Mouse (Mus musculus): Measurements from ENCODE around the gene Shox2.
A peak's percentile ranks its signal among the peaks of the same experiment; 100 is the strongest.

The Shox2 gene

DNA sequence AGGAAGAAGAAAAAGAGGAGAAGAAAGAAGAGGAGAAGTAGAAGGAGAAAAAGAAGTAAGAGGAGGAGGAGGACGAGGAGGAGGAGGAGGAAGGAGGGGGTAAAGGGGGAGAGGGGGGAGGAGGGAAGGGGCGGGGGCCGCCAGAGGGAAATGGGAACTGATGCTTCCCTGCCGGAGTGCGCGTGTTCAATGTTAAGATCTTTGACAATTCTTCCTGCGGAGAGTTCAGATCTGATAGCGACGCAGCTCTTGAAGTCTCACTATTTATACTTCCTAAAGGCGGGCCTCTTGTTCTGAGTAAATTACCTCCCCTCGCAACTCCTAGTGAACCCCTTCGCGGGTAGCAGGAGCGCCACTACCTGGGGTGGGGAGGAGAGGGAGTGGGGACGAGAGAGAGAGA, at the start of gene Shox2:
TSS of gene Shox2 (minus strand) at position 66 of the 400 bp plus-strand sequence.
- DNase-seq (ENCODE audit: low spot score) = no peak

DNA sequence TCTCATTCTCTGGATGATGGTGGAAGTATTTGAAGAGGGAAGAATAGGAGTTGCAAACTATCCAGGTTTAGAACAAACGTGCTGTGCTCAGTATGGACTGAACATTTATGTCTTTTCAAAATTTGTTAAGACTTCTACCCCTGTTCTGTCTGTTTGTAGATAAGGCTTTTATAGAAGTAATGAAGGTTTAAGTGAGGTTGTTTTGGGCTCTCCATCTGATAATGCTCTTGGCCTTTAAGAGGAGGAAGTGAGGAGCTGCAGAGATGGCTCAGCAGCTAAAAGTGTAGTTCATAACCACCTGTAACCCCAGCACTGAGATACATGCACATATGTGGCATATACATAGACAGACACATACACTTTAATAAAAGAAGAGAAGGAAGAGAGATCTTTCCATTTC, 15.2 kb upstream of the Shox2 start:
- no peak for DNase-seq (ENCODE audit: low spot score)

DNA sequence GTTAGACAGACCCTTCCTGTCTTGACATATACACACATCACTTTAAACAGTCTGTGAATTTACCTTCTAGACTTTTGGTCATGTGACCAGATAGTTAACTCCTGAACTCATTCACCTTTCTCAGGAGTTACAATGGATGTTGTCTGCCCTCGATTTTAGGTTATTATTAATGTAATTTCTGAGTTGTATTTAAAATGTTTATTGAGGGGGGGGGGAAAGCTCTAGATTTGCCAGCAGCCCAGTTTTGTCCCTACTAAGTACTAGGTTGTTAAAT, 4.7 kb upstream of the Shox2 start:
- DNase-seq (ENCODE audit: low spot score) = no peak

DNA sequence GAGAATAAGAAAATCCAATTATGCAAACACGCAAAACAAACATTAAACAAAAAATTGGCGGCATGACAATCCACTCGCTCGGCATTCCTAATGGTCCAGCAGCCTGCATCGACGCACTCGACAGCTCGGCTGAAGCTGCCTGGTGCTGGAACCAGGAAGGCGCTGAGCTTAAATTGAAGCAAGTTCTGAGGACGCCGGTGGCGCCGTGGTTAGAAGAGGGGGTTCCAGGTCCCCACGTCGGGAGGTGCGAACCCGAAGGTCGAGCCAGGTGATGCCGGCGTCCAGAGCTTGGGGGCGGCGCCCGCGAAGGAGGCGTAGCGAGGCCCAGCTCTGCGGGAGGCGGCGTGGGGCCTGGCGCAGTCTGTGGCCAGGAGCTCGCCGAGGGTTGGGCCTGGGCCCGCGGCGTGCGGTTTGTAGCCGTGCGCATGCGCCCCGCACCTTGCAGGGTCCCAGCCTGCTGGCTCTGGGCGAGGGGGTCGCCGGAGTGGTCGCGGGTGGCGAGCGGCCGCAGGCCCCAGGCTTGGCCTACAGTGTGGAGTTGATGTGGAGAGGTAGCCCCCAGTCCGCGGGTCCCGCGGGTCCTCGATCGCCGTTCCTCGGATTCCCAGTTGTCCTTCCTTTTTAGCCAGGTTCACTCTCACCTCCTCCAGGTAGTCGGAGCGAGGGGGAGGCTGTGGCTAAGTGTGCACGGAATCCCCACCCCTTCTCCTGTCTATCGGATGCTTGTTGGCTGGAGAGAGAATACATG, 4.1 kb upstream of the Shox2 start:
- peak; percentile 88 for DNase-seq (ENCODE audit: low spot score)

DNA sequence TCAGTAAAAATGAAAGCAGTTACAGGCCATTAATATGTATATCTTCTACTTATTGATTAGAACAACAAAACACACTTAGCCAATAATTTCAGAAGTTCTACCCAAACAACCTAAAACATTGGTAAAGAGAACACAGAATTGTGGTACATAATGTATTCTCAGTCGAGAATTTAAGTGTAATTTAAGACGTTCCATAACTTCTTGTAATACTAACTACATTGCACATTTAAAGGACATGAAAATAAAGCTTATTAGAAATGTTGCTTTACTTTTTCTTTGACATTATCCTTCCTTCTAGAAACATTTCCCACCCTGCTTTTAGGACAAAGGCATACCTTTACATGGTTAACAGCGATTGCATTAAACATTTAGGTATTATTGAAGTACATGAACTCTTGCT, 1.9 kb upstream of the Shox2 start:
- DNase-seq (ENCODE audit: low spot score) = no peak

DNA sequence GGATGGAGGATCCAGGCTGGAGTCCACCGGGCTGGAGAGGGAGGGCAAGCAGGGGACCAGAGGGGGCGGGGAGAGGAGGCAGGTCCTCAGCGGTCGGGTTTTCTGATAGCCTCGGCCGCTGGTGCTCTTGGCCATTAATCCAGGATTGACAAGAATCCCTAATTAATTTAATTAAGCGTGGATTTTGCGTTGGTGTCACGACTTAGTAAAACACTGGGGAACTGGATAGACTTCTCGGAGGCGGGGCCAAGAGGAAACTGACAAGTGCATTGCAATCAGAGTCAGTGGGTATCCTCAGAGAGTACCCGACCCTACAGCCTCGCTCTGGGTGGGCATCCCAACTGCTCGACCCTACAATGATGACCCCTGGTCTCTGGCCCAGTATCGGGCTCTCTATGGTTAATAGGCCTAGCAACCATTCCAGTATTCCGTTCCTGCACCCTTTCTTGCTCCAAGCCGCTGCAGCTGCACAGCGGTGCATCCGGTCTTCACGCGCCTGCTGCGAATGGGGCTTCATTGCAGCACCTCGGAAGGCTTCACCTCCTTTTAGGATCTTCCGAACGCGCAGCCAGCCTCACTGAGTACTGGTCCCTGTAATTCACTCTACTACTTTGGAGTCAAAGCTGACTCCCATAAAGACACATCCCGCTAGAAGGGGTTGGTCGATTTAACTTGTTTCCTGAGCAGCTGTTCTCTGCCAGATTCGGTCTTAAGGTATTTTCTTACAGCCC, 775 bp upstream of the Shox2 start:
- no peak for DNase-seq (ENCODE audit: low spot score)

DNA sequence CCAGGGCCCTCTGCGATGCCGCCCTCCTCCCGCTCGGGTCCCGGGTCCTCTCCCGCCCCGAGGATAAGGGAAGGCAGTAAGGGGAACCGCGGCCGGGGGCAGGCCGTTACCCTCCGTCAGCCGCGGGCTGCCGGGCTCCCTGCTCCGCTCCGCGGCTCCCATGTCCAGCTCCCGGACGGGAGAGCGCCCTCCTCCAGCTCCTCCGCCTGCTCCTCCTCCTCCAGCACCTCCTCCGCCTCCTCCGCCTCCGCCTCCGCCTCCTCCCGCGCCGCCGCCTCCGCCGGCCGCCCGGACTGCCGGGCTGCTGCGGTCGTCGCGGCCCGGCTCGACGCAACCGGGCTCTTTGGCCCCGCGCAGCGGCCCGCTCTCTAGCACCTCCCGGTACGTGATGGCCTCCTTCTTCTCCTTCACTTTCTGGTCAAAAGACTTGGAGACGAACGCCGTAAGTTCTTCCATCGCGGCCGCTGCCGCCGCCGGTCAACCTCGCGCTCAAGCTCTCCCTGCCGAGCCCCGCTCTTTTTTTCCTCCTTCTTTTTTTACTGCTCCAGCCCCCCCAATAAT, 390 bp downstream of the Shox2 start, which contains the start of gene Rsrc1:
TSS of gene Rsrc1 (plus strand) at position 290 of the 561 bp plus-strand sequence.
- peak; percentile 59 for DNase-seq (ENCODE audit: low spot score)

DNA sequence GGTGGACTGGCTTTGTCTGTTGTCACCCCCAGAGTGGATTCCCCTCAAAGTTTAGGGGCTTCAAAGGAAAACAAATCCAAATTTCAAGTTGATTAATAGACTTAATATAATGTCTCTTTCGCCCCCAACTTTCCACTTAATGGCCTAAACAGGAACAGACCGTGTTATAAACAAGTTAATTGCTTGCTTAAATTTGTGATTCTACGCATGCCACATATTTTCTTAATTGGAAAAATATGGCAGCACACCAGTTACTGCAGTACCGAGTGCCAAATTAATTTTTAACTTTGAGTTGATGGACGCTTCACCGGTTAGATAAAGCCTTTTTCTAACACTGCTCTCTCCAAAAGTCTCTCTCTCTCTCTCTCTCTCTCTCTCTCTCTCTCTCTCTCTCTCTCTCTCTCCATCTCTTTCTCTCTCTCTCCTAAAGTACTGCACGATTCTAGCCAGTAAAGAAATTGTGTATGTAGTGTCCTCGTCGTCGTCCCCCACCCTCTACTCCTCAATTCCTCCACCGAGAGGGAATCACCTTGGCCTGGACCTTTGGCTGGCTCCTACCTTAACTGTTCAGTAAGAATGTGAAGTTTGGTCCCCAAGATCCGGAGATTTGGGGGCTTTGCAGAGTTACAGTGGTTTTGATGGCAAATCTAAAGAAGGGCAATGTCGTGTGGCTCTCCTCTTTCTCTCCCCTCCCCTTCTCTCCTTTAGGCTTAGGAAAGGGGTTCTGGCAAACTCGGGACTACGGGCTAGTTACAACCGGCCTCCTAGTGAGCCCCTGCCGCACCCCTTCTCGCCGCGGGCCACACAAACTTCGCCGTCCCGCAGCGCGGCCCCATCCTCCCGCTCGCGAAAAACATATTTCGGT, 1.2 kb downstream of the Shox2 start:
- no peak for DNase-seq (ENCODE audit: low spot score)

DNA sequence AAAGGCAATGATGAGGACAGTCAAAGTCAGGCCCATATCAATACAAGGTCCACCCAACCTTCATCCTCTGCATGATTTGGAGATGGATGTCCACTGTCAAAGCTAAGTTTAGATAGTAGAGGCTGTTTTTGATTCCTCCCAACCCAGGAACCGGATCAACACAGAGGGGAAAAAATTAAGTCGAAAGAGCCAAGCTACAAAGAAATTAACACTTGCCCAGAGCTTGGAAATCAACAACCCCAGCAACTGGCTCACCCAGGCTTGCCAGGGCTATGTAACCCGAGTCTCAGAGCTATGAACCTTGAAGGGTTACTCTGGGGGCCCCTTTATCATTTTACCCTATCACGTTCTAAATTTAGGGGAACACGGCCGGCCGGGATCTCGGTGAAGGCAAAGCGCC, 2.1 kb downstream of the Shox2 start:
- no peak for DNase-seq (ENCODE audit: low spot score)

DNA sequence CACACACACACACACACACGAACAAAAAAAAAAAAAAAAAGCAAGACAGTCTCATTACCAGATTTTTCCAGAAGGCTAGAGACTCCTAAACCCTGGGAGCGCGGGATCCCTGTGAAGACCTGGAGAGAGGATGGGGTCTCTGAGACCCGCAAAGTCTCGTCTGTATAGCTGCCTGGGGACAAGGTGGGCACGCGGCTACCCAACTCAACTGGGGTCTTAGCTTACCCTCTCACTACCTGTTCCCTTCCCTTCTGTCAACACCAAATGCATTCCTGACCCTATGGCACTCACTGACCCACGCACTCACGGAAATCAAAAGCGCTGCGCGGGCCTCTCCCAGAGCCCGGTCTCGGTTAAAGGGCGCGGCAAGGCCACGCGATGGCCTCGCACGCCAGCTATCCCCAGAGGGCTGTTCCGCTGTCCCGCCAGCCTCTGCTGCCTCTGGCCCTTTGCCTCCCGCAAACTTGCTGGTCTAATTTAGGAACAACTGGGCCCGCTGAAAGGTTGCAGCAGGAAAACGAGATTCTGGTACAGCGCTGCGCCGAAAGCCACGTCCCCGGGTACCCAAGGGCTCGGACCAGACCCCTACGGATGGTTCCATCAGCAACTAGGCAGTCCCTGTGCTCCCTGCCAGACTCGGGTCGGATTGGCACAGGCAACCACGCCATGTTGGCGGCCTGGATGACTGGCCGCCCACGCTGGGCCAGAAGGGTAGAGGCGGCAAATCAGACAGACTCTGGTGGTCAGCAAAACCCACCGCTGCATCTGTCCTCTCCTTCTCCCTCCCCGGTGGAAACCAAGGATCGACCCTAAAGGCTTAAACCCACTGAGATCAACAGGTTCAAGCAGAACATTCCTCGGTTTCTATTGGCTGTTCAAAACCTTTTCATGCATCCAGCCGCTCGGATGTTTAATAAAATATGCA, 2.9 kb downstream of the Shox2 start:
- DNase-seq (ENCODE audit: low spot score) = no peak

DNA sequence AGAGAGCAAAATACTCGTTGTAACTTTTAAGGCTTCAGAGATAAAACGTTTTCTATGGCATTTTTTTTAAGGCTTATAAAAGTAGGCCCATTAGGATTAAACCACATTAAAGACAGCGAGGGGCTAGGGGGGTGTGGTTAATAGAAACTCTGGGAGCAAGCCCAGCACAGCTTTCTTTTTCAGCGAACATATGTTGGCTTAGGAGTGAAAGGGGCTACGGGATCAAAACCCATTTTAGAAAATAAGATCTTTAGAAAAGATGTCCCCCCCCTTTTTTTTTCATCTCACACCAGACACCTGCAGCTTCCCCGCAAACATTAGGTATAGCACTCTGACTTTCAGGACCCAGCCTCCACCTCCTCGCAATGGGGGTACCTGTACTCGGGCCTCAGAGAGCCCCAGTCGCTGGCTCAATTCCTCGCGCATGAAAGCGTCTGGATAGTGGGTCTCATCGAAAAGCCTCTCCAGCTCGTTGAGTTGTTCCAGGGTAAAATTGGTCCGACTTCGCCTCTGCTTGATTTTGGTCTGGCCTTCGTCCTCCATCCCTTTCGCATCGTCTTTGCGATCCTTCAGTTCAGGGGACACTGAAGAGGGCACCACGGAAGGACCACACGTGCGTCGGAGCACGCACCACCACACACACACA, 3.6 kb downstream of the Shox2 start:
- DNase-seq (ENCODE audit: low spot score) = no peak

DNA sequence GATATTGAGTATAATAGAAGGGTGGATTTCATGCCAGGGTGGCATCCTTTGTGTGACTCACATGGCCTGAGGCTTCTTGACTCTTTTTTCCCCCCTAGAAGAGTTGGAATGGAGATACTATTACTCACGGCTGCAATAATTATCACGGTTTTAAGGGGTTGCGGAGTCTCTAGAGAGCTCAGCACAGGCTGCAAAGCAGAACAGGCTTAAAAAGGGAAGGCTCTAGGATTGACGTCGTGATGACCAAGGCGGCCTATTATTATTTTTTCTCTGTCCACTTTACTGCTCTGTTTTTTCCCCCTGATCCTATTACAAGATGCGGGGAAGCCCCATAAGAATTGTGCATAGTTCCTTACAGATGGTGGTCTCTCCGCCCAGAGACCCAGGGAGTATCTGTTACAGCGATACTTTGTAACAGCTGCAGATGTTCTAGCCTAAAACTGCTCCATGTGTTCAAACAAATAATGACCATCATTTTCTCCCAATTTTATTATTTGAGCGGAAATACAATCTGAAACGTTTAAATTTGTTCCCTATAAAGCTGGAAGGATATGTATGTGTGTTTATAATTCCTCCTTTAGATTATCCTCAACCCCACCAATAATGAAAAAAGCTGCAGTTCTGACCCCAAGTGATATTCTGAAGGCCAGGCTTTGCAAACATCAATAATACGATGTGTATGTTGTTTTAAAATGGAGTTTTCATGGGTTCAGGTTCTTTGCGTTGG, 4.5 kb downstream of the Shox2 start:
- no peak for DNase-seq (ENCODE audit: low spot score)

DNA sequence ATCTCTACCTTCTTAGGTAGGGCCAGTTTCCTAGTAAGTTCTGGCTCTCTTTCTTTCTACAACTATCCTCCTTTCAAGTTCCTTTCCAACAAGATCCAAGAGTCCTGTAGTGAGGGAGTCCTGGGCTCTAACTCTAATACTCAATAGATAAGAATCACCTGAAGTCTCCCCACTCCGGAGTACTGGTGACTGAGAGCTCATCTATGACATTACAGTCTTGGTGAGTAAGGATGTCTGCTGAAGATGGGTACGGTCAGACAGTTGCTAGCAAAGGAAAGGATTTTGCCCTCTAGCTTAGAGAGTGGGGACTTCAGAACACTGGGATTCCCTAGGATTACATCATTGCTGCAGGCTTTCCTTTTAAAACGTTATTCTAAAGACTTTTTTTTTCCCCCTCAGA, 7.1 kb downstream of the Shox2 start:
- no peak for DNase-seq (ENCODE audit: low spot score)

DNA sequence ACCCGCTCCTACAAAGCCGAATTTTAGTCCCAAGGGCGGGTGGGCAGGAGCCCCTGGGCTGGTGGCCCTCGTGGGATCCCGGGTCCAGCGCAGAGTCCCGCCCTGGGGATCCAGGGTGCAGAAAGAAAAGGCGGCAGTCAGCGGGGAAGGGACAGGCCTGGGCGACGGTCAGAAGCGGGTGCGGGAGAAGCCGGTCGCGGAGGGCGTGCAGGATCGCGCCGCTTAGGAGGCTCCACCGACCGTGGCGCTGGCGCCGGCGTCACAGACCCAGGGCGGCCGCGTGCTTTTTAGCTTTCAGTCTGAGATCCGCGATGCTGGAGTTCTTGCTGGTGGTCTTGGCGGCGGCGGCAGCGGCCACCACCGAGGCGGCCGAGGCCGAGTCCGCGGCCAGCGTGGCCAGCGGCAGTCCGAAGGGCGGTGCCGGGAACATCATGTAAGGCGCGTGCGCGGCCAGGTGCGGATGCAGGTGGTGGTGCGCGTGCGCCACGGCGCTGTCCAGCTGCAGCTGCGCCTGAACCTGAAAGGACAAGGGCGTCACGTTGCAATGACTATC, 8.1 kb downstream of the Shox2 start:
- peak; percentile 73 for DNase-seq (ENCODE audit: low spot score)

DNA sequence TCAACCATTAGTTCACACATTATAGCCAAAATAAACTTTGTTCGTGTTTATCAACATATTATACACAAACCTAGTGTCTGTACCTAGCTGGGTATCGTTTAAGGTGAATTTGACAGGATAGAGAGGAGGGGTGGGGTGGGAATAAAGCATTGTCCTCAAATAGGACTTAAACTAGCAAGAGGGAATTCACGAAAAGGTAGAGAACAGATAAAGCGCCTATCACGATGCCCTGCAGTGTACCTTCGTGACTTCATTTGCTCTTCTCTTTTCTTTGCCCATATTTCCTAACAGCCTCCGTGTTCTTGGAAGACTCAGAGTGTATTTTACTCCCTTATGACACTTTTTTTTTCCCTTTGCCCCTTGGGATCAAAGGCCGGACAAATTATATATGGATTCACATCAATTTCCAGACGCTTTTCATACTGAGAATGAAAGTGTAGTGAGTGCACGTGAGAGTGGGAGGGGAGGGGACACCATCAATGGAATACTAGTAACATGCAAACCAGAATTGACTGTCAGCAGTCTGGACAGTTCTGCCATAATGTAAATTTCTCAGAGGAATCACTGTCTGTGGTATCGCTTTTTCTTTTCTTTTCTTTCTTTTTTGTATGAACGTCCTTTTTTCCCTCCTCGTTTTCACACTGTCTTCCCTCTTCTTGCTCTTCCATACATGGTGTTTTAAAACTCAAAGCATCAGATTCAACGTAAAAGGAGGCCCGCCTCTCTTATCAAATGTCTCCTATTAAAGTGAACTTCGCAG, 9.2 kb downstream of the Shox2 start:
- no peak for DNase-seq (ENCODE audit: low spot score)

DNA sequence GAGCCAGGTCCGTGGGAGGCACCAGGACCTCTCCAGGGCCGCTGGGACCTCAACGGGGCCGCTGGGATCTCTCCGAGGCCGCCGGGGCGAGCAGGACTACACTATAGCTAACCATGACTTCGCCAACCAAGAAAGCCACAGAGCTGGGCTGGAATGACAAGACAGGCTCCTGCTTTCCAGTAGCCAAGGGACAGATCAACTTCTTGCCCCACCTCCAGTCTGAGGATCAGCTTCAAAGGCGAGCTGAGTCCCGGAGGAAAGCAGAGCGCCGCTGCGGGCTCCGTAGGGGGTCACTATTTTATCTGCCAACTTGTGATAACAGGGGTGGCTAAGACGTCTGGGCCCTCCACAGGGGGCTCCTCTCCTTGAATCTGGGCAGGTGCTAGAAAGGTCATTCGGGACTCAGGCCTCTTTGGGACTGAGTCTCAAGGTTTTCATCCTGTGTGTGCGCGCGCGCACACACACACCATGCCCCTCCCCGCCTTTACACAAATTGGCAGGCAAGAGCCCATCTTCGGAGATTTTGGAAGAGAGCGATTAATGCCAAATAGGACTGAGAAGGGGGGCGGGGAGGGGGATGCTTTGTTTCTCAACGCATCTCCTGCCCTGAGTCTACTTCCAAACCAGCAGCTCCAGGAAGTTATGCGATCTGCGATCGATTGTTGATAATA, 10.8 kb downstream of the Shox2 start:
- no peak for DNase-seq (ENCODE audit: low spot score)

DNA sequence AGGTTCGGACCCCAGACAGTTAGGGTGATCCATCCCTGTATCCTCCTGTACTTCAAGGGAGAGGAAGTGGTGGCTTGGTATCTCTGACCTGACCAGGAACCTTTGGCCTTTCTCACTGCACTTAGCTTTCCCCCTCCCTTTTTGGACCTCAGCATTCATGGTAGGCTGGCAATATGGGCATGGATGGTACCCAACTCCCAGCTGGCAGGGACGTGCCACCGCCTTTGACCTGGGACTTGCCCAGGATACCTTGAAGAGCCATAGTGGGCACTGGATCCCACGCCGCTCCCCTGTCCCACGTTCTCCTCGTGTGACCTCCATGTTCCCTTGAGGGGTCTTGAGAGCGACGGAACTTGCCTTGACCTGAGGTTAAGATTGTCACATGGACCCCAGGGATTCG, 11.3 kb downstream of the Shox2 start:
- DNase-seq (ENCODE audit: low spot score) = no peak

DNA sequence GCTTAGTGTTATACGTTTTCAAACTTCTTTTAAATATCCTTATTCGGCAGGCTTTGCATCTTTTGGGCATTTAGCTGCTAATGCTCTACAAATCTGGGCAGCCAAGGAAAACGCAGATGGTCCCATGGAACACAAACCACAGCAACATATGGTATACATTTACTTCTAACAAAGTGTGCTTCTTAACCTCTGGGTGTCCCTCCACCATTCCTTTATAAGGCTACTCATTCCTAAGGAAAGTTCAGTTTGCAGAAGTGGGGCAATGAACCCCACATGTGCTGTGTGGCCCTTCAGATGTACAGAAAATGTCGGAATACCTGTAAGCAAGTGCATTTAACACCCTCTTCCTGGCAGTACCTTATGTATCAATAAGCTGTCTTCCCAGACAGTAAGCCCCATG, 14.1 kb downstream of the Shox2 start:
- DNase-seq (ENCODE audit: low spot score) = no peak

DNA sequence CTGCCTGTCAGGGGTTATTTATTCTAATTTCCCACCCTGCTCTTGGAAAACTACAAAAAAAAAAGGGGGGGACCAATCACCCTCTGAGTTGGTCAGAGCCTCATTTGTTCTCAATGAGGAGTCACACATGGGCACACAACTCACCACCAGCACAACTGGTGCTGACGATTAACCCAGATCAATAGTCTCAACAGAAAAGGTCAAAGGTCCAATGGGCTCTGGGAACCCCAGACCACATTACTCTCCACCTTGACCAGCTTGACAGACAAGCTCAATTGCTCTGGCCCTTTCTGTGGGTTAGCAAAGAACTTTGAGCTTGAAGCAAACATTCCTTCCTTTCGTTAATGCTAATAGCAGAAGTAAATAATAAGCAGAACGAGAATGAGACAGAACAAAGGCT, 16.7 kb downstream of the Shox2 start:
- no peak for DNase-seq (ENCODE audit: low spot score)
